Mouse (Mus musculus): Measurements from ENCODE around the gene Ank3. TPM values are rescaled to one million over a fixed set of nuclear protein-coding genes. Genes with fewer than 3 reads are reported as not detected.

Ank3 gene
- polyA plus RNA-seq, 1 experiment from 2014 or later, result 102 TPM

DNA sequence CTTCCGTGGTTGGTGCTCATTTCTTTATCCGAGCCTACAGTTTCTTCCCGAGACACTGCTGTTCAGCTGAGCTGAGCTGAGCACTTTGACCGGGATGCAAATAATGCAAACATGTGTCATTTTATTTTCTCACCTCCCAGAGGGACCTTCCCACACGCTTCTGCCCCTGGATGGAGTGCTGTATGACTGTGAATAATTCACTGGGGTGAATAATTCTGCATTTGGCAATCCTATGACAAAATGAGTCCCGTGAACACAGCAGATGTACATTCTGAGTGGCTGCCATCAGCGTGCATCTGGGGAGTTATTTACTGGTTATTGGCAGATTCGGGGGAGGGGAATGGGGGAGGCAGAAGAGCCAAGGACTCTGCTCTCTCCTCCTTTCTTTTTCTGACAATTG, 345.6 kb downstream of the Ank3 start:
- H3K4me1 ChIP-seq (replicated peaks), result peaks cover 60% of the 10 kb centered on the region
- 41% methylated on average over 8 of the region's 8 CpGs for WGBS
- no peaks in the 10 kb centered on the region for H3K9me3 ChIP-seq
- H3K4me2 ChIP-seq (replicated peaks), result no peak overlapping the region
- H3K9ac ChIP-seq (replicated peaks), result no peak overlapping the region; the same call in 1 of the 2 replicates
- peak; percentile 60 for ATAC-seq
- no peak overlapping the region for H3K4me3 ChIP-seq (replicated peaks)
- H3K27ac ChIP-seq, result peak overlapping the region; percentile 67
- H3K36me3 ChIP-seq, result no peaks in the 10 kb centered on the region
- H3K27me3 ChIP-seq, result no peaks in the 10 kb centered on the region

GRCm38 (mm10) chr10:69744871-69745270, 346.3 kb downstream of the Ank3 start:
- Histone ChIP-seq H3K9me3 (no peaks in the 10 kb centered on the region), H3K4me2 (replicated peaks) (no peak overlapping the region), H3K9ac (replicated peaks) (no peak overlapping the region), H3K4me3 (replicated peaks) (no peak overlapping the region), H3K4me1 (replicated peaks) (peaks cover 66% of the 10 kb centered on the region), H3K27ac (peak overlapping the region; percentile 67), H3K36me3 (no peaks in the 10 kb centered on the region), H3K27me3 (no peaks in the 10 kb centered on the region)
- ATAC-seq, result no peak
- WGBS, result 71% methylated on average over 5 of the region's 5 CpGs

DNA sequence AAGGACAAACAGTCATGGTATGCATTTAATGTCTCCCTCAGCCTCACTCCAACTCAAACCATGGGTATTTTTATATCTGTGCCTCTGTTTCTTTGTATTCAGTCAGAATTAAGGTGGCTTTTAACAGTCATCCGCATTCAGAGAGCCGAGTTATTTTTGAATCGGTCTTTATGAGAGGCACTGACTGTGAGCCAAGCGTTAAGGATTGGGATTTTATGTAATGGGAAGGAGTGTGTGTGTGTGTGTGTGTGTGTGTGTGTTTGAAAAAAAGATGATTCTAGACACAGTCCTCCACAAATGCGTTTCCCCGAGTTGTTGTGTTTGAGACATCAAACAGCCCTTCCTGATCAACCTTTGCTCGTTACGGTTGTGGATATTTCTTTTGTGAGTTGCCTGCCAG, 347.7 kb downstream of the Ank3 start:
- H3K4me1 ChIP-seq (replicated peaks), result peaks cover 62% of the 10 kb centered on the region
- H3K4me2 ChIP-seq (replicated peaks), result no peak overlapping the region
- H3K4me3 ChIP-seq (replicated peaks), result no peak overlapping the region
- H3K36me3 ChIP-seq, result no peaks in the 10 kb centered on the region
- H3K9ac ChIP-seq (replicated peaks), result no peak overlapping the region
- H3K27me3 ChIP-seq, result no peaks in the 10 kb centered on the region
- no peak overlapping the region for H3K27ac ChIP-seq
- no peak for ATAC-seq
- 80% methylated on average over 8 of the region's 8 CpGs for WGBS
- no peaks in the 10 kb centered on the region for H3K9me3 ChIP-seq

- Histone ChIP-seq H3K4me3 (replicated peaks) (no peak overlapping the region), H3K36me3 (no peaks in the 10 kb centered on the region), H3K4me2 (replicated peaks) (no peak overlapping the region), H3K27ac (no peak overlapping the region), H3K9me3 (no peaks in the 10 kb centered on the region), H3K9ac (replicated peaks) (no peak overlapping the region), H3K27me3 (no peaks in the 10 kb centered on the region), H3K4me1 (replicated peaks) (peaks cover 65% of the 10 kb centered on the region)
- no peak for ATAC-seq
- WGBS, result 60% methylated on average over 5 of the region's 5 CpGs
Measured at GRCm38 (mm10) chr10:69746730-69747129, 348.2 kb downstream of the Ank3 start.

GRCm38 (mm10) chr10:69751416-69751815, 352.8 kb downstream of the Ank3 start:
- no peak overlapping the region for H3K4me2 ChIP-seq (replicated peaks)
- no peaks in the 10 kb centered on the region for H3K36me3 ChIP-seq
- 43% methylated on average over 7 of the region's 7 CpGs for WGBS
- H3K9ac ChIP-seq (replicated peaks), result no peak overlapping the region
- ATAC-seq, result peak; percentile 71
- peaks cover 34% of the 10 kb centered on the region for H3K4me1 ChIP-seq (replicated peaks)
- no peaks in the 10 kb centered on the region for H3K27me3 ChIP-seq
- no peaks in the 10 kb centered on the region for H3K9me3 ChIP-seq
- H3K4me3 ChIP-seq (replicated peaks), result no peak overlapping the region
- H3K27ac ChIP-seq, result peak overlapping the region; percentile 75

DNA sequence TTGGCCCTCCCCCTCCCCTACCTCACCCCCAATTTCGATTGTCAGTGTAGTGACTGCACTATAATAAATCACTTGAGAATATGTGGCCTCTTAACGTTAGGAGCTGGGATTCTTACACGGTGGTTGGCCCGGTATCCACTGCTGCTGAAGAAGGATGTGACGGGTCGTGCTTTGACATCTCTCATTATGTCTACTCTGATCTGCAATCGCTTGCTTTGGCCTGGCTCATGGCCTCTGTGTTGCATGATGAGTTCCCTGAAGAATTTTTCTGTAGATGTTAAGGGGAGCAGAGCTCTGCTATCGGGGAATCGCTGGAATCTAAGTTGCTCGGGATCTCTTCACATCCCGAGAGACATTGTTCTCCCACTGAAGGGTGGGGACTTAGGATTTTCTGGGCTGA, 354.9 kb downstream of the Ank3 start:
- H3K4me3 ChIP-seq (replicated peaks), result no peak overlapping the region

GRCm38 (mm10) chr10:69756956-69757672, 358.5 kb downstream of the Ank3 start:
- H3K27ac ChIP-seq, result no peak overlapping the region
- no peaks in the 10 kb centered on the region for H3K9me3 ChIP-seq
- ATAC-seq, result no peak

More for the DNA sequence above, 354.9 kb downstream of the Ank3 start:
- Histone ChIP-seq H3K36me3 (no peaks in the 10 kb centered on the region), H3K9ac (replicated peaks) (no peak overlapping the region), H3K27me3 (no peaks in the 10 kb centered on the region), H3K4me2 (replicated peaks) (no peak overlapping the region), H3K9me3 (no peaks in the 10 kb centered on the region), H3K4me1 (replicated peaks) (peaks cover 24% of the 10 kb centered on the region), H3K27ac (no peak overlapping the region)
- WGBS, result 71% methylated on average over 11 of the region's 11 CpGs
- no peak for ATAC-seq

DNA sequence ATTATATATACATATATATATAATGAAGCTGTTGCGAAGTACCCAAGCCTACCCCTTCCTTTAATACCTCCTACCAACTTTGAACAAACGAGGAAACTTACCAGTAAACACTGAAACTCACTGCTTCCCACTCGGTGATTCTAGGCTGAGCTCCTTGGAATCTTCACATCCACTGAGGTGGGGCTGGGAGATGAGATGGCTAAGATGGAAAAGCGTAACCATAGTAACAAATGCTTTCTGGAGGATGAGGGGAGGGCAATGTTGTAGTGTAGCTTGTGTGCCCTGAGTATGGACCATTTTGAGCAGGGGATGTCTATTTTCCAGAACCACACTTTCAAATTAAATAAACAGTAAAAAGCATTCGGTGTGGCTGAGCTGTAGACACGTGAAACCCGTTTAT, 364.4 kb downstream of the Ank3 start:
- Histone ChIP-seq H3K9ac (replicated peaks) (no peak overlapping the region), H3K27ac (no peak overlapping the region), H3K4me1 (replicated peaks) (peaks cover 21% of the 10 kb centered on the region), H3K27me3 (no peaks in the 10 kb centered on the region), H3K9me3 (no peaks in the 10 kb centered on the region), H3K4me2 (replicated peaks) (no peak overlapping the region), H3K36me3 (no peaks in the 10 kb centered on the region), H3K4me3 (replicated peaks) (no peak overlapping the region)
- WGBS, result 73% methylated on average over 7 of the region's 7 CpGs
- peak; percentile 21; the same call in 1 of the 2 replicates for ATAC-seq

More at GRCm38 (mm10) chr10:69756956-69757672, 358.5 kb downstream of the Ank3 start:
- Histone ChIP-seq H3K9ac (replicated peaks) (no peak overlapping the region), H3K4me2 (replicated peaks) (no peak overlapping the region), H3K4me3 (replicated peaks) (no peak overlapping the region), H3K4me1 (replicated peaks) (peaks cover 11% of the 10 kb centered on the region; the same call in 1 of the 2 replicates), H3K27me3 (no peaks in the 10 kb centered on the region), H3K36me3 (no peaks in the 10 kb centered on the region)
- WGBS, result 88% methylated on average over 4 of the region's 4 CpGs

DNA sequence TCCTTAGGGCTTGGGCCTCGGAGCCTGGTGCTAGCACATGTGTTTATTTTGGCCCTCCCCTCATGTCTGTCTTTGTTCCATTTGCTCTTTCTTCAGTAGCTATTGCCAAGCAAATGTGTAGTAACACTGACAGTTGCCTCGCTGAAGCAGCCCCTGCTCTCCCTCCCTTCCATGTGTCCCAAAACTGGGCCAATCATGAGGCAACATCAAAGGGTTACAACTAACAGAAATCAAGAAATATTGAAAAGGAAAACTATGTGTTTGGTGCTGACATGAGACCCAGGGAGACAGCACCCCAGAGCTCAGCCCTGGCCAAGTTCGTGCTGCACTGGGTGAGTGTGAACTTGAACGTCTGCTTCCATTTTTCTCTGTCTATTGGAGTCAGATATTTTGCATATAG, 365.8 kb downstream of the Ank3 start:
- Histone ChIP-seq H3K9ac (replicated peaks) (no peak overlapping the region), H3K36me3 (no peaks in the 10 kb centered on the region), H3K4me1 (replicated peaks) (peaks cover 21% of the 10 kb centered on the region), H3K27ac (peak overlapping the region; percentile 59; the same call in 1 of the 2 replicates), H3K27me3 (no peaks in the 10 kb centered on the region), H3K4me2 (replicated peaks) (no peak overlapping the region), H3K4me3 (replicated peaks) (no peak overlapping the region), H3K9me3 (no peaks in the 10 kb centered on the region)
- ATAC-seq, result no peak; the same call in 1 of the 2 replicates
- 51% methylated on average over 4 of the region's 4 CpGs for WGBS

DNA sequence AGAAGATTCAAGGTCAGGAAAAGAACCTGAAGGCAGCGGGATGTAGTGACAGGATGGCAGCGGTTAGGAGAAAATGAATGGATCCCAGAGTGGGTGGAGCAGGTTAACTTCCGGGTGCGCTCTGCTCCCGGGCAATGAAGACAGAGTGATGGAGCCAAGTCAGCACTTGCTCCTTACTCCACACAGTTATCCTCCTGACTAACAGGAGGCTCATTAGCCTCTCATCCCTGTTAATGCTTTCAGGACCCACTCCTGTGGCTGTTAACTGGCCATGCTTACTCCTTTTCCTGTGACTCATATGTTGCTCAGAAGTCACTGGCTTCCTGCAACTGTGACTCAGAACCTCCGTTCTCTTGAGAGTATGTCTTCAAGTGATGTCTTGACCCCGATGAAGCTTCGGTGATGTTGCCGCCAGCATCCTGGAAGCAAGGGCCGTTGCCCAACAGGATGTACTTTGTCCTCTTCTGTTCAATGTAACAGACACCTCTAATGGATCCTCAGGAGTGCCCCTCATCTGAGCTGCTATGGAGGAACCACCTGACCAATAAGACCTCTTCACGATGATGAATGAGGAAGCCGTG, 378.6 kb downstream of the Ank3 start:
- H3K9me3 ChIP-seq, result no peaks in the 10 kb centered on the region
- 92% methylated on average over 12 of the region's 12 CpGs for WGBS

DNA sequence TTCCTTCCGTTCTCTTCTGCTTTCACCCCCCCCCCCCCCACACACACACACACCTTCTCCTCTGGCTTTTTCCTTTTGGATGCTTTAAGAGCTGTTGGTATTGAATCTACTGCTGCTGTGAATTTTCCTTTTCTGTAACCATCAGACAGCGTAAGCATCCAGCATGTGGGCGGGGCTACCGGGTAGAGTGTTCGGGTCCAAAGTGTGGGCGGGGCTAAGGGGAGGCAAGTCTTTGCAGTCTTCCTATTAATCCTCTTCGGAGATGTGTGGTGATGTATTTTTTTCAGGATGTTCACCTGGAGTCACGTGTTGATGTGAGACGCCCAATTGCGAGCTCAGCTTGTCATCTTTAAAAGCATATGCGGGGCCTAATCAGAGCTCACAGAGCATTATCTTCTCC, 379.2 kb downstream of the Ank3 start:
- no peaks in the 10 kb centered on the region for H3K36me3 ChIP-seq
- no peak for ATAC-seq
- no peaks in the 10 kb centered on the region; the same call in 1 of the 2 replicates for H3K4me1 ChIP-seq (replicated peaks)
- 79% methylated on average over 11 of the region's 11 CpGs for WGBS
- H3K9me3 ChIP-seq, result no peaks in the 10 kb centered on the region
- no peak overlapping the region for H3K9ac ChIP-seq (replicated peaks)
- H3K4me3 ChIP-seq (replicated peaks), result no peak overlapping the region
- H3K27ac ChIP-seq, result no peak overlapping the region
- H3K4me2 ChIP-seq (replicated peaks), result no peak overlapping the region
- no peaks in the 10 kb centered on the region for H3K27me3 ChIP-seq

More for the DNA sequence above, 378.6 kb downstream of the Ank3 start:
- Histone ChIP-seq H3K27me3 (no peaks in the 10 kb centered on the region), H3K36me3 (no peaks in the 10 kb centered on the region), H3K4me3 (replicated peaks) (no peak overlapping the region), H3K27ac (no peak overlapping the region), H3K4me1 (replicated peaks) (no peaks in the 10 kb centered on the region; the same call in 1 of the 2 replicates), H3K4me2 (replicated peaks) (no peak overlapping the region), H3K9ac (replicated peaks) (no peak overlapping the region)
- no peak for ATAC-seq

DNA sequence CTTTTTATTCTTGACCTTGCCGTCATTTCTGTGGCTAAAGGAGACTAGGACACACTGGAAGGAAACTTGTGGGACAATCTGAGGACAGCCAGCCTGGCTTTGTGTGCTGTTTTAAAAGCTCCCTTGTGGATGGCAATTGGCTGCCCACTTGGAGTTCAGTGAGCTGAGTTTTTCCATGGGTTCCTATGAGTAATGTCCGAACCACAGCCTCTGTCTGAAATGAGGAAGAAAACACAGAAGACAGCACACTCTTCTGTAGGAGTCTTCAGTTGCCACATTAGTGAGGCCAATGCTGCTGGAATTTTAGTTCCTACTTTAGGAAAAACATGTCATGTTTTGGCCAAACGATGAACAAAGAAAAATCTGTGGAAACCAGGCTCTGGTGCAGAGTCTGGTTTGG, 380.7 kb downstream of the Ank3 start:
- Histone ChIP-seq H3K9me3 (no peaks in the 10 kb centered on the region), H3K4me1 (replicated peaks) (no peaks in the 10 kb centered on the region; the same call in 1 of the 2 replicates), H3K27me3 (no peaks in the 10 kb centered on the region), H3K9ac (replicated peaks) (no peak overlapping the region), H3K27ac (no peak overlapping the region), H3K4me3 (replicated peaks) (no peak overlapping the region), H3K4me2 (replicated peaks) (no peak overlapping the region), H3K36me3 (no peaks in the 10 kb centered on the region)
- 92% methylated on average over 3 of the region's 3 CpGs for WGBS
- ATAC-seq, result no peak

Measured in midbrain, embryonic 13.5 days (tissue).